Mouse (Mus musculus): ENCODE data around the gene Uqcrq. TPM values are rescaled to one million over a fixed set of nuclear protein-coding genes. Genes with fewer than 3 reads are reported as not detected.

Uqcrq gene
- polyA plus RNA-seq (2017; shearing (Covaris generic)), result 318 TPM

GRCm38 (mm10) chr11:53430670-53431346, at the start of gene Uqcrq, which contains the start of gene Gdf9:
Gene Uqcrq, minus strand, starts transcription at chr11:53430831.
Gene Gdf9, plus strand, starts transcription at chr11:53431023.

GRCm38 (mm10) chr11:53479783-53480301, 49.2 kb upstream of the Uqcrq start, which contains the start of the genes Gm9945 and Sowaha:
Gene Gm9945, plus strand, starts transcription at chr11:53480166.
Gene Sowaha, minus strand, starts transcription at chr11:53480274.

GRCm38 (mm10) chr11:53469968-53470695, 39.5 kb upstream of the Uqcrq start, which contains the start of gene Gm9837:
Gene Gm9837, minus strand, starts transcription at chr11:53470479.

GRCm38 (mm10) chr11:53456474-53457371, 26.1 kb upstream of the Uqcrq start, which contains the start of the genes Gm10447 and Shroom1:
Gene Gm10447, minus strand, starts transcription at chr11:53457110.
Gene Shroom1, plus strand, starts transcription at chr11:53457205.

GRCm38 (mm10) chr11:53423036-53423435, 7.6 kb downstream of the Uqcrq start, which contains the start of gene Leap2:
Gene Leap2, minus strand, starts transcription at chr11:53423170.

Other genes starting within 250 kb of the Uqcrq start
- 129 TPM for gene Hspa4, start 130.4 kb downstream of the Uqcrq start, polyA plus RNA-seq (2017; shearing (Covaris generic))
- 33.8 TPM for gene Zcchc10, start 106.2 kb downstream of the Uqcrq start, polyA plus RNA-seq (2017; shearing (Covaris generic))
- 139 TPM for gene Aff4, start 80.0 kb downstream of the Uqcrq start, polyA plus RNA-seq (2017; shearing (Covaris generic))
- gene Leap2, start 7.7 kb downstream of the Uqcrq start, polyA plus RNA-seq (2017; shearing (Covaris generic)), result not detected
- gene Gdf9, start 192 bp upstream of the Uqcrq start, polyA plus RNA-seq (2017; shearing (Covaris generic)), result 0.17 TPM
- not detected for gene Gm10447, start 26.3 kb upstream of the Uqcrq start, polyA plus RNA-seq (2017; shearing (Covaris generic))
- not detected for gene Shroom1, start 26.4 kb upstream of the Uqcrq start, polyA plus RNA-seq (2017; shearing (Covaris generic))
- not detected for gene Gm9837, start 39.6 kb upstream of the Uqcrq start, polyA plus RNA-seq (2017; shearing (Covaris generic))
- not detected for gene Gm9945, start 49.3 kb upstream of the Uqcrq start, polyA plus RNA-seq (2017; shearing (Covaris generic))
- not detected for gene Sowaha, start 49.4 kb upstream of the Uqcrq start, polyA plus RNA-seq (2017; shearing (Covaris generic))
- gene Sept8, start 88.4 kb upstream of the Uqcrq start, polyA plus RNA-seq (2017; shearing (Covaris generic)), result 3.3 TPM
- 7.3 TPM for gene Kif3a, start 136.5 kb upstream of the Uqcrq start, polyA plus RNA-seq (2017; shearing (Covaris generic))
- gene Il4, start 187.8 kb upstream of the Uqcrq start, polyA plus RNA-seq (2017; shearing (Covaris generic)), result 1.5 TPM
- gene Il13, start 203.9 kb upstream of the Uqcrq start, polyA plus RNA-seq (2017; shearing (Covaris generic)), result not detected

All from CD4-positive, CD25-positive, alpha-beta regulatory T cell (primary cell).